Mouse (Mus musculus) heart, adult 2 months (tissue): ENCODE results near the gene Ggn.

Source experiments
- CTCF ChIP-seq: fragments of 200-600 bp; IDR thresholded peaks from 2 replicates; pipeline ENCODE4 v1.8.1; 2022; ENCODE audit warnings: antibody characterized with exemption, mild to moderate bottlenecking, moderate library complexity
- POLR2A ChIP-seq: fragments of 200-500 bp; IDR thresholded peaks from 2 replicates; pipeline ENCODE4 v1.6.1; 2011; ENCODE audit warnings: mild to moderate bottlenecking, low read depth, low read length, control low read depth; ENCODE audit not compliant: insufficient read depth

- no peak for TF ChIP-seq CTCF
- no peak for TF ChIP-seq POLR2A
These were observed 1.2 kb upstream of the Ggn start for GRCm38 (mm10) chr7:29168791-29169230.
